Mouse (Mus musculus): ENCODE measurements around the gene Tnfrsf14. TPM values are rescaled to one million over a fixed set of nuclear protein-coding genes. Genes with fewer than 3 reads are reported as not detected.

Tnfrsf14 gene
- polyA plus RNA-seq, 1 experiment: 232 TPM

- no peaks in the 10 kb centered on the region for H3K27me3 ChIP-seq (ENCODE audit: control insufficient read depth, insufficient read depth, low read length)
- H3K27ac ChIP-seq (ENCODE audit: insufficient read depth, low read length): peak overlapping the region; percentile 66; the same call in 1 of the 2 replicates
- DNase-seq (ENCODE audit: low read depth in 1 of 2, low spot score in 2 of 2): no peak
- TF ChIP-seq POLR2A (IDR thresholded peaks at IDR 0.05; ENCODE audit: low read depth, low read length) (no peak), CTCF (IDR thresholded peaks at IDR 0.05; ENCODE audit: extremely low read depth, insufficient read depth, insufficient read length, insufficient replicate concordance) (no peak)
- peaks cover 2% of the 10 kb centered on the region; the same call in 1 of the 2 replicates for H3K4me1 ChIP-seq (ENCODE audit: control insufficient read depth, insufficient read depth, insufficient read length)
- 67% methylated on average over 2 of the region's 2 CpGs for WGBS
- peaks cover 2% of the 10 kb centered on the region for H3K36me3 ChIP-seq (ENCODE audit: control insufficient read depth, insufficient read depth, low read length)
- no peak overlapping the region for H3K4me3 ChIP-seq (ENCODE audit: extremely low read depth, insufficient read depth, insufficient read length)
Measured at GRCm38 (mm10) chr4:154911644-154912043, 16.7 kb downstream of the Tnfrsf14 start.

- H3K4me3 ChIP-seq (ENCODE audit: extremely low read depth, insufficient read depth, insufficient read length): no peak overlapping the region
- TF ChIP-seq CTCF (IDR thresholded peaks at IDR 0.05; ENCODE audit: extremely low read depth, insufficient read depth, insufficient read length, insufficient replicate concordance): no peak
- no peak for TF ChIP-seq POLR2A (IDR thresholded peaks at IDR 0.05; ENCODE audit: low read depth, low read length)
- DNase-seq (ENCODE audit: low read depth in 1 of 2, low spot score in 2 of 2): no peak
- peaks cover 2% of the 10 kb centered on the region; the same call in 1 of the 2 replicates for H3K4me1 ChIP-seq (ENCODE audit: control insufficient read depth, insufficient read depth, insufficient read length)
- WGBS: 65% methylated on average over 15 of the region's 15 CpGs
- H3K27me3 ChIP-seq (ENCODE audit: control insufficient read depth, insufficient read depth, low read length): no peaks in the 10 kb centered on the region
- peak overlapping the region; percentile 66 for H3K27ac ChIP-seq (ENCODE audit: insufficient read depth, low read length)
- no peaks in the 10 kb centered on the region; the same call in 1 of the 2 replicates for H3K36me3 ChIP-seq (ENCODE audit: control insufficient read depth, insufficient read depth, low read length)
Measured at GRCm38 (mm10) chr4:154910606-154911522, 17.5 kb downstream of the Tnfrsf14 start.

GRCm38 (mm10) chr4:154908490-154908889, 19.9 kb downstream of the Tnfrsf14 start:
- no peak for TF ChIP-seq CTCF (IDR thresholded peaks at IDR 0.05; ENCODE audit: extremely low read depth, insufficient read depth, insufficient read length, insufficient replicate concordance)
- no peak for TF ChIP-seq POLR2A (IDR thresholded peaks at IDR 0.05; ENCODE audit: low read depth, low read length)
- no peak for DNase-seq (ENCODE audit: low read depth in 1 of 2, low spot score in 2 of 2)
- Histone ChIP-seq H3K4me3 (ENCODE audit: extremely low read depth, insufficient read depth, insufficient read length) (no peak overlapping the region), H3K4me1 (ENCODE audit: control insufficient read depth, insufficient read depth, insufficient read length) (no peaks in the 10 kb centered on the region; the same call in 1 of the 2 replicates), H3K27ac (ENCODE audit: insufficient read depth, low read length) (no peak overlapping the region), H3K27me3 (ENCODE audit: control insufficient read depth, insufficient read depth, low read length) (no peaks in the 10 kb centered on the region), H3K36me3 (ENCODE audit: control insufficient read depth, insufficient read depth, low read length) (no peaks in the 10 kb centered on the region)
- WGBS: 85% methylated on average over 5 of the region's 5 CpGs

- no peaks in the 10 kb centered on the region for H3K36me3 ChIP-seq (ENCODE audit: control insufficient read depth, insufficient read depth, low read length)
- no peak overlapping the region for H3K27ac ChIP-seq (ENCODE audit: insufficient read depth, low read length)
- TF ChIP-seq POLR2A (IDR thresholded peaks at IDR 0.05; ENCODE audit: low read depth, low read length): no peak
- peak; percentile 58; the same call in 1 of the 2 replicates for TF ChIP-seq CTCF (IDR thresholded peaks at IDR 0.05; ENCODE audit: extremely low read depth, insufficient read depth, insufficient read length, insufficient replicate concordance)
- WGBS: 46% methylated on average over 17 of the region's 17 CpGs
- no peaks in the 10 kb centered on the region; the same call in 1 of the 2 replicates for H3K4me1 ChIP-seq (ENCODE audit: control insufficient read depth, insufficient read depth, insufficient read length)
- DNase-seq (ENCODE audit: low read depth in 1 of 2, low spot score in 2 of 2): peak; percentile 52
- no peak overlapping the region for H3K4me3 ChIP-seq (ENCODE audit: extremely low read depth, insufficient read depth, insufficient read length)
- no peaks in the 10 kb centered on the region for H3K27me3 ChIP-seq (ENCODE audit: control insufficient read depth, insufficient read depth, low read length)
Measured at GRCm38 (mm10) chr4:154907833-154908232, 20.5 kb downstream of the Tnfrsf14 start.

- H3K36me3 ChIP-seq (ENCODE audit: control insufficient read depth, insufficient read depth, low read length): no peaks in the 10 kb centered on the region
- no peak for TF ChIP-seq CTCF (IDR thresholded peaks at IDR 0.05; ENCODE audit: extremely low read depth, insufficient read depth, insufficient read length, insufficient replicate concordance)
- no peak for TF ChIP-seq POLR2A (IDR thresholded peaks at IDR 0.05; ENCODE audit: low read depth, low read length)
- peak overlapping the region; percentile 47 for H3K4me3 ChIP-seq (ENCODE audit: extremely low read depth, insufficient read depth, insufficient read length)
- no peak overlapping the region for H3K27ac ChIP-seq (ENCODE audit: insufficient read depth, low read length)
- peak; percentile 85 for DNase-seq (ENCODE audit: low read depth in 1 of 2, low spot score in 2 of 2)
- no peaks in the 10 kb centered on the region for H3K27me3 ChIP-seq (ENCODE audit: control insufficient read depth, insufficient read depth, low read length)
- 2% methylated on average over 16 of the region's 16 CpGs for WGBS
- no peaks in the 10 kb centered on the region; the same call in 1 of the 2 replicates for H3K4me1 ChIP-seq (ENCODE audit: control insufficient read depth, insufficient read depth, insufficient read length)
Measured at GRCm38 (mm10) chr4:154904185-154905071, 23.9 kb downstream of the Tnfrsf14 start.

GRCm38 (mm10) chr4:154902371-154902770, 26.0 kb downstream of the Tnfrsf14 start:
- H3K4me1 ChIP-seq (ENCODE audit: control insufficient read depth, insufficient read depth, insufficient read length): peaks cover 7% of the 10 kb centered on the region

More at GRCm38 (mm10) chr4:154902371-154902770, 26.0 kb downstream of the Tnfrsf14 start:
- 83% methylated on average over 2 of the region's 2 CpGs for WGBS
- Histone ChIP-seq H3K27ac (ENCODE audit: insufficient read depth, low read length) (no peak overlapping the region), H3K4me3 (ENCODE audit: extremely low read depth, insufficient read depth, insufficient read length) (no peak overlapping the region), H3K27me3 (ENCODE audit: control insufficient read depth, insufficient read depth, low read length) (no peaks in the 10 kb centered on the region), H3K36me3 (ENCODE audit: control insufficient read depth, insufficient read depth, low read length) (no peaks in the 10 kb centered on the region)
- no peak for DNase-seq (ENCODE audit: low read depth in 1 of 2, low spot score in 2 of 2)
- TF ChIP-seq CTCF (IDR thresholded peaks at IDR 0.05; ENCODE audit: extremely low read depth, insufficient read depth, insufficient read length, insufficient replicate concordance) (no peak), POLR2A (IDR thresholded peaks at IDR 0.05; ENCODE audit: low read depth, low read length) (no peak)

Measured in spleen, adult 2 months (tissue).